Mouse (Mus musculus) kidney, embryonic 15.5 days (tissue): ENCODE measurements around the gene Pstk. TPM values are rescaled to one million over a fixed set of nuclear protein-coding genes. Genes with fewer than 3 reads are reported as not detected.

Experiments
- ATAC-seq: fragments of 200-750 bp; cut with Nextera tagmentation; replicated peaks from 2 replicates; pipeline ENCODE4 v1.8.0; 2017; ENCODE audit warnings: moderate TSS enrichment; ENCODE audit not compliant: low FRiP score
- H3K27ac ChIP-seq: fragments of 300-500 bp; sonication (generic); 2 replicates; pipeline ENCODE4 v1.5.1; 2015; ENCODE audit warnings: mild to moderate bottlenecking, inconsistent platforms
- H3K27me3 ChIP-seq: fragments of 300-500 bp; sonication (generic); 2 replicates; pipeline ENCODE4 v1.6.1; 2015; ENCODE audit warnings: inconsistent platforms
- H3K36me3 ChIP-seq: fragments of 300-500 bp; sonication (generic); 2 replicates; pipeline ENCODE4 v1.6.1; 2015; ENCODE audit warnings: inconsistent platforms
- H3K4me1 ChIP-seq: fragments of 300-500 bp; sonication (generic); 2 replicates; pipeline ENCODE4 v1.6.1; 2015; ENCODE audit warnings: inconsistent platforms
- H3K4me2 ChIP-seq: fragments of 300-500 bp; sonication (generic); 2 replicates; pipeline ENCODE4 v1.6.1; 2015; ENCODE audit warnings: moderate library complexity, mild to moderate bottlenecking, inconsistent platforms
- H3K4me3 ChIP-seq: fragments of 300-500 bp; sonication (generic); replicated peaks from 2 replicates; pipeline ENCODE4 v1.5.1; 2015; ENCODE audit warnings: mild to moderate bottlenecking, inconsistent platforms
- H3K9ac ChIP-seq: fragments of 300-500 bp; sonication (generic); 2 replicates; pipeline ENCODE4 v1.6.1; 2015; ENCODE audit warnings: mild to moderate bottlenecking, inconsistent platforms
- H3K9me3 ChIP-seq: fragments of 300-500 bp; sonication (generic); replicated peaks from 2 replicates; pipeline ENCODE4 v1.6.1; 2016; ENCODE audit warnings: inconsistent platforms
- WGBS: fragments of 180-500 bp; shearing (Covaris S2); methylation state at CpG from one replicate; pipeline ENCODE4 v1.1.7; 2015; ENCODE audit warnings: mixed read lengths; 5-methylcytosine and 5-hydroxymethylcytosine counted together
- polyA plus RNA-seq: library from polyadenylated mRNA; unstranded; fragments of >200 nt; fragmentation: Nextera tagmentation; extraction: Ambion mirVana; gene quantifications from 2 replicates; pipeline ENCODE4 v1.2.1, GENCODE M21; 2015

Gene Pstk
- polyA plus RNA-seq, 1 experiment from 2014 or later = 63.0 TPM

- Histone ChIP-seq H3K4me3 (no peak overlapping the region), H3K9me3 (0 out of 2 replicates have a peak, but pooled peaks cover 3% of the 10 kb centered on the region), H3K4me2 (no peak overlapping the region), H3K4me1 (no peaks in the 10 kb centered on the region), H3K9ac (no peak overlapping the region), H3K27ac (no peak overlapping the region), H3K27me3 (no peaks in the 10 kb centered on the region), H3K36me3 (peaks cover 31% of the 10 kb centered on the region)
- 86% methylated on average over 2 of the region's 2 CpGs for WGBS
- peak; percentile 60; the same call in 1 of the 2 replicates for ATAC-seq
Measured at GRCm38 (mm10) chr7:131424912-131425311, 54.0 kb downstream of the Pstk start.

- 0 out of 2 replicates have a peak, but pooled peaks cover 3% of the 10 kb centered on the region for H3K9me3 ChIP-seq
- H3K9ac ChIP-seq = no peak overlapping the region
- H3K27ac ChIP-seq = no peak overlapping the region
- WGBS = 81% methylated on average over 5 of the region's 5 CpGs
- no peak overlapping the region for H3K4me2 ChIP-seq
- H3K4me1 ChIP-seq = no peaks in the 10 kb centered on the region
- no peak for ATAC-seq
- H3K27me3 ChIP-seq = no peaks in the 10 kb centered on the region
- peaks cover 49% of the 10 kb centered on the region for H3K36me3 ChIP-seq
- H3K4me3 ChIP-seq = no peak overlapping the region
Measured at GRCm38 (mm10) chr7:131427331-131427730, 56.4 kb downstream of the Pstk start.

- H3K27ac ChIP-seq = no peak overlapping the region
- H3K9ac ChIP-seq = no peak overlapping the region
- ATAC-seq = no peak
- no peaks in the 10 kb centered on the region for H3K4me1 ChIP-seq
- H3K36me3 ChIP-seq = peaks cover 53% of the 10 kb centered on the region
- no peak overlapping the region for H3K4me3 ChIP-seq
- H3K27me3 ChIP-seq = no peaks in the 10 kb centered on the region
- WGBS = 26% methylated on average over 1 of the region's 1 CpGs
- H3K9me3 ChIP-seq = no peaks in the 10 kb centered on the region
- no peak overlapping the region for H3K4me2 ChIP-seq
Measured at GRCm38 (mm10) chr7:131432244-131432643, 61.3 kb downstream of the Pstk start.

- no peak for ATAC-seq
- Histone ChIP-seq H3K27me3 (no peaks in the 10 kb centered on the region), H3K4me3 (no peak overlapping the region), H3K9me3 (no peaks in the 10 kb centered on the region), H3K9ac (no peak overlapping the region), H3K36me3 (peaks cover 36% of the 10 kb centered on the region), H3K4me2 (no peak overlapping the region), H3K27ac (no peak overlapping the region), H3K4me1 (no peaks in the 10 kb centered on the region)
- WGBS = 85% methylated on average over 1 of the region's 1 CpGs
Measured at GRCm38 (mm10) chr7:131434276-131434675, 63.3 kb downstream of the Pstk start.

- Histone ChIP-seq H3K4me3 (no peak overlapping the region), H3K27ac (no peak overlapping the region), H3K9ac (no peak overlapping the region), H3K27me3 (no peaks in the 10 kb centered on the region), H3K4me2 (no peak overlapping the region), H3K4me1 (no peaks in the 10 kb centered on the region), H3K9me3 (no peaks in the 10 kb centered on the region), H3K36me3 (peaks cover 20% of the 10 kb centered on the region)
- no peak for ATAC-seq
- WGBS = 49% methylated on average over 3 of the region's 3 CpGs
Measured at GRCm38 (mm10) chr7:131437051-131437450, 66.1 kb downstream of the Pstk start.

Other genes starting within 250 kb of the Pstk start
- gene 4933402N03Rik, start 224.8 kb upstream of the Pstk start, polyA plus RNA-seq = not detected in 2 replicates
- not detected in 2 replicates for gene 5430419D17Rik, start 196.7 kb upstream of the Pstk start, polyA plus RNA-seq
- gene Cuzd1, start 48.8 kb upstream of the Pstk start, polyA plus RNA-seq = not detected in 2 replicates
- gene Fam24b, start 41.6 kb upstream of the Pstk start, polyA plus RNA-seq = not detected in 2 replicates
- gene Fam24a, start 37.3 kb upstream of the Pstk start, polyA plus RNA-seq = 0.24 TPM in 1 of 2 replicates, not detected in the other
- 22.1 and 22.7 TPM in 2 replicates for gene 2310057M21Rik, start 8.4 kb upstream of the Pstk start, polyA plus RNA-seq
- 14.9 and 16.4 TPM in 2 replicates for gene Ikzf5, start 39.4 kb downstream of the Pstk start, polyA plus RNA-seq
- gene Acadsb, start 39.5 kb downstream of the Pstk start, polyA plus RNA-seq = 99.4 and 101 TPM in 2 replicates
- not detected in 2 replicates for gene Hmx3, start 171.7 kb downstream of the Pstk start, polyA plus RNA-seq
- gene Hmx2, start 177.6 kb downstream of the Pstk start, polyA plus RNA-seq = 0.22 TPM in 1 of 2 replicates, not detected in the other
- gene Bub3, start 189.1 kb downstream of the Pstk start, polyA plus RNA-seq = 222 and 231 TPM in 2 replicates